Mouse (Mus musculus): Measurements from ENCODE around the gene Trim62. TPM values are rescaled to one million over a fixed set of nuclear protein-coding genes. Genes with fewer than 3 reads are reported as not detected.
A peak's percentile ranks its signal among the peaks of the same experiment; 100 is the strongest.

Trim62 gene
- total RNA-seq, 2 experiments from 2014 or later, result 2.3 to 2.5 TPM

GRCm38 (mm10) chr4:128883801-128884710, 676 bp downstream of the Trim62 start:
- peak; percentile 43 to 49 for DNase-seq
- intact Hi-C loops (cut with DNase I), result no loop called here

DNA sequence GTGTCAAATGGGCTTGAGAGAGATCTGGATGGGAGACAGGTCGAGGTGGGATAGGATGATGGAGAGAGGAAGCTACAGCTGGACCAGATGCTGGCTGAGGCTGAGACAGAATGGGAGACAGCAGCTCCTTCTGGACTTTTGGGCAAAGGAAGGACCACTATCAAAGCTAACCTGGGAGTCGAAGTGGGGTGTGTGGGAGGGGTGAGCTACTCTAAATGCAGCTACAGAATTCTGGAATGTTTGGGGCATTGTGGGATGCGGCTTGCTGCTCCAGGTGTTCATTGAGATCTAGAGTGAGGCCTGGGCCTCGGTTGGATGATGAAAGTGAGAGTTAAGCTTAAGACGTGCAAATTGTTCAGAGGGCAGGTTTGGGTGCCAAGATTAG, 1.3 kb downstream of the Trim62 start:
- no peak for DNase-seq
- intact Hi-C loops (cut with DNase I), result no loop called here

DNA sequence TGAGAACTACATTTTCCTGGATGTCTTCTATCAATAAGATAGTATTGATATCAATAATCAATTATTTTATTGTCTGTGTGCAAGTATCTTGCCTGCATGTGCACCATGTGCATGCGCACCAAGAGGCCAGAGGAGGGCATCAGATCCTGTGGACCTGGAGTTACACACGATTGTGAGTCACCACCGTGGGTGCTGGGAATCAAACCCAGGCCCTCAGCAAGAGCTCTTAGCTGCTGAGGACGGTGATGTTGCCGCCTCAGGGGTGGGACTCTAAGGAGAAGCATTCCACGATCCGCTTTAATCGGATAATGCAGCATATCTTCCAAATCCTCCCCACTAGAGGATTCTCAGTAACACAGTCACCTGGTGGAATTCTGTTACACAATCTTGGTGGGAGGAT, 2.2 kb downstream of the Trim62 start:
- DNase-seq, result no peak

DNA sequence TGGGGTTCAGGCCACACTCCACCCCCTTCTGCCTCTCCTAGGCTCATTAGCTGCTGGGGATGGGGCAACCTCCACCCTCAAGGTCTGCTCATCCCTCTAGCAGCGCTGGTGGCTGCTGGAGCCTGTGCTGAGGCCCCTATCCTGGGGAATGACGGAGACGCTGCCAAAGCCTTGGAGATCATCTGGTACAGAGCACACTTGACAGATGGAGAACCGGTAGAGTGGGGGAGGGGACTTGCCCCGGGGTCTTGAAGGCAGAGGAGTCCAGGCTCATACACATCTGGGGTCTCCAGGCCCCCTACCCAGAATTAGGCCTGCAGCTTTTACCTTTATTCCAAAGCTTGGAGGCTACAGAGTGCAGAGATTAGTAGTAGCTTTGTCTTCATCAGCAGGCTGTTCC, 3.2 kb downstream of the Trim62 start:
- intact Hi-C loops (cut with DNase I), result no loop called here
- DNase-seq, result no peak

More for the DNA sequence above, 2.2 kb downstream of the Trim62 start:
- intact Hi-C loops (cut with DNase I), result no loop called here

DNA sequence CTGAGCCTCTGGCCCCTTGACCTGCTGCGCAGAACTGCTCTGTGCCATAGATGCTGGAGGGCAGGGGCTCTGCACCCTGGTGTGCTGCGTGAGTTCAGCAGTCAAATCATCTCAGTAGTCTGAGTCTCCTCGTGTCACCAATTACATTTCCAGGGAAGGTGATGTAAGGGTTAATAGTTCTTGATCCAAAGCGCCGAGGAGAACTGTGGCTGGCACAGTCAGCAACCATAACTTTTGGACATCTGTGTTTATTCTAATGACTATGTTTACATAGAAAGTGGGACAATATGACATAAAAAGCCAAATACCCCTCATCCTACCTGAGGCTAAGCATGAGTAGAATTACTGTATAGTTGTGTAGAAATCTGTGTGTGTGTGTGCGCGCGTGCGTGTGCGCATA, 3.6 kb downstream of the Trim62 start:
- intact Hi-C loops (cut with DNase I), result no loop called here
- DNase-seq, result no peak

- no peak for DNase-seq
- intact Hi-C loops (cut with DNase I), result no loop called here
Observed at GRCm38 (mm10) chr4:128887641-128888091, 4.3 kb downstream of the Trim62 start.

GRCm38 (mm10) chr4:128888436-128888990, 5.1 kb downstream of the Trim62 start:
- no peak for DNase-seq
- intact Hi-C loops (cut with DNase I), result no loop called here

- intact Hi-C loops (cut with DNase I), result no loop called here
- DNase-seq, result no peak
Observed at GRCm38 (mm10) chr4:128889752-128890630, 6.6 kb downstream of the Trim62 start.

DNA sequence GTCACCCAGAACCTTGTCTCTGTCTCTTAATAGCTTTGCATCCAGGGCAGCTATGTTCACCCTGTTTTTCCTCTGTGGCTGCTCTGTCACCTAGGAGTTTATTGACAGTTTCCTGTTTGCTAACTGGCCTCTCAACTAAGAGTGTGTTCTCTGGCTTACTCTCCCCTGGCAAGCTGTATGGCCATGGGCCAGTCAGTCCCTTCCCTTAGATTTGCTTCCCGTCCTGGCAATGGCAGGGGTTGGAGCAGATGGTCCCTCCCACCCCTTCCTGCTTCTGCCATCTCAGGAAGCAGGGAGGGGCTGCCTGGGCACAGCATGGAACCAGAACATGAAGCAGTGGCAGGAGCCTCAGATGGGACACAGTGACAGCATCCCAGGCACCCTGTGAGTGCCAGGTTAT, 7.8 kb downstream of the Trim62 start:
- intact Hi-C loops (cut with DNase I), result no loop called here
- DNase-seq, result peak; percentile 42 to 59

GRCm38 (mm10) chr4:128891746-128892145, 8.4 kb downstream of the Trim62 start:
- DNase-seq, result no peak
- intact Hi-C loops (cut with DNase I), result no loop called here

GRCm38 (mm10) chr4:128892188-128892587, 8.8 kb downstream of the Trim62 start:
- DNase-seq, result no peak
- intact Hi-C loops (cut with DNase I), result no loop called here

DNA sequence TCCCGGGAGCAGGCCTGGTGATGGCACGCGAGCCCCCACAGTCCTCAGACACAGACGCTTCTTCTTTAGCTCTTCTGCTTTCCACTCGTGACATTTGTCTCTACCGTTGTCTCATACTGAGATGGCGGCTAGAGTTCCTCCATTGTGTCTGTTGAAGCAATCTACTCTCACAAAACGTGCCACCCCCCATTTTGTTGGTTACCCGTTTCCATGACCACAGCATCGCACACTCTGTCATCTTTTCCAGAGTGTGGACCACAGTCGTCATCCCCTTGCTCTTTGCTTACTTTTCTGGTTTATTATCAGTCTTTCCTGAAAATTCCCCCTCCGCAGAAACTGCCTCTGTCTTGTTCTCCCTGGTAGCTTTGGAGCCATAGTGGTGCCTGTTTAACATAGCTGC, 10.7 kb downstream of the Trim62 start:
- DNase-seq, result no peak
- intact Hi-C loops (cut with DNase I), result no loop called here

DNA sequence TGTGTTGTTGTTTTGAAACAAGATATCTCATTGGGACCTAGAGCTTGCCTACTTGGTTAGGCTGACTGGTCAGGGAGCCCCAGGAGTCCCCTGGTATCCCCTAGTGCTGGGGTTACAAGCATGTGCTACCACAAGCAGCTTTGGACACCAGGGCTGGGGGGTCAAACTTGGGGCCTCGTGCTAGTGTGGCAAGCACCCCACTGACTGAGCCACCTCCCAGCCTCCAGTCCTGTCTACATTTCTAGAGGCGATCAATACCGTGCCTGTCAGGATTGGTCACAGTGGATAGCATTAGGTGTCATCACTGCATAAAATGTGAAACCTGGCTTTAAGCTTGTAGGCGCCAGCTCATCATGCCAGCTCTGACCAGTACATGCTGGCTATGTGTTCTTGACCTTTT, 12.5 kb downstream of the Trim62 start:
- intact Hi-C loops (cut with DNase I), result no loop called here
- DNase-seq, result no peak

GRCm38 (mm10) chr4:128896667-128897066, 13.3 kb downstream of the Trim62 start:
- intact Hi-C loops (cut with DNase I), result no loop called here
- no peak for DNase-seq

GRCm38 (mm10) chr4:128897911-128898421, 14.6 kb downstream of the Trim62 start:
- peak; percentile 31 to 32 for DNase-seq
- intact Hi-C loops (cut with DNase I), result no loop called here

GRCm38 (mm10) chr4:128899332-128899731, 16.0 kb downstream of the Trim62 start:
- peak; percentile 76 to 78 for DNase-seq
- intact Hi-C loops (cut with DNase I), result no loop called here

- intact Hi-C loops (cut with DNase I), result no loop called here
- DNase-seq, result no peak
Observed at GRCm38 (mm10) chr4:128900484-128900883, 17.1 kb downstream of the Trim62 start.

GRCm38 (mm10) chr4:128902390-128902789, 19.0 kb downstream of the Trim62 start:
- intact Hi-C loops (cut with DNase I), result no loop called here
- DNase-seq, result no peak

GRCm38 (mm10) chr4:128904035-128904800, 20.8 kb downstream of the Trim62 start:
- intact Hi-C loops (cut with DNase I), result no loop called here

DNA sequence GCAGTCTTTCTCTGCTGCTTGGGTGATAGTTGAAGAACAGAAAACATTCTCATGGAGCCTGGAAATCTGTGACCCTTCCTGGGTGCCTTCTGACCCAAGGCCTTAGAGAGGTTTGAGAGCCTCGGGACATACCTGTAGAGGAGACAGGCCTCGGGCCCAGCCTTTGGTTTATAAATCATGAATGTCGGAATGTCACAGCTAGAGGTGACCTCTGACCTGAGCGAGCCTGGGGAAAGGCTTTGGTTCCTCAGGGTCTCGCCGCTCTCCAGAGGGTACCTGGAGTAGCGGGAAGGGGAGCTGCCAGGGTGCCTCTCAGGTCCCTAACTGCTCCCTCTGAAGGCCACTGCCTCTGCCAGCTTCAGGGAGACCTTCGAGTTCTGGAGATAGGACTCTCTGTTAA, 21.9 kb downstream of the Trim62 start:
- DNase-seq, result no peak
- intact Hi-C loops (cut with DNase I), result no loop called here

More at GRCm38 (mm10) chr4:128904035-128904800, 20.8 kb downstream of the Trim62 start:
- DNase-seq, result peak; percentile 16 to 23

Data from heart, postnatal 10 days (tissue).